27 mouse cellular contexts compared by ENCODE assay signal in genomic region chr5:87456216-87456850, GRCm38 (mm10). TPM values are rescaled to one million over a fixed set of nuclear protein-coding genes. Genes with fewer than 3 reads are reported as not detected.
DNase-seq lines count a peak whose midpoint lies in the region; ATAC-seq and TF ChIP-seq lines count a peak whose summit lies in the region.
"Had no signal": no experiment of that assay in that cellular context is flagged by ENCODE, and none has a peak within 500 bp of the region (broad histone marks: within the 10 kb centered on the region; RNA-seq: fewer than 3 reads in every experiment).

No protein-coding gene starts in this region.

- intact Hi-C loops in heart, postnatal 14 days (cut with DNase I), result no loop called here

- H3K9ac ChIP-seq in kidney, embryonic 16.5 days (replicated peaks; ENCODE audit: low read length), result no peak overlapping the region
- no peak overlapping the region for H3K9ac ChIP-seq in kidney, embryonic 15.5 days
- H3K9ac ChIP-seq in forebrain, embryonic 15.5 days (replicated peaks), result no peak overlapping the region
- H3K9ac ChIP-seq: embryonic facial prominence, embryonic 15.5 days; heart, embryonic 15.5 days; hindbrain, embryonic 15.5 days had no signal

- no peak overlapping the region for H3K4me2 ChIP-seq in kidney, embryonic 16.5 days (replicated peaks; ENCODE audit: low read depth, low read length)
- no peak overlapping the region for H3K4me2 ChIP-seq in kidney, embryonic 15.5 days
- no peak overlapping the region for H3K4me2 ChIP-seq in forebrain, embryonic 15.5 days (replicated peaks)
- H3K4me2 ChIP-seq: embryonic facial prominence, embryonic 15.5 days; heart, embryonic 11.5 days; heart, embryonic 15.5 days; hindbrain, embryonic 15.5 days had no signal

- WGBS in kidney, embryonic 16.5 days, result 61% methylated on average over 3 of the region's 3 CpGs
- WGBS in kidney, embryonic 15.5 days, result 78% methylated on average over 3 of the region's 3 CpGs
- 30% methylated on average over 3 of the region's 3 CpGs for WGBS in small intestine, adult 2 months
- WGBS in forebrain, embryonic 15.5 days, result 96% methylated on average over 3 of the region's 3 CpGs

- no peaks in the 10 kb centered on the region for H3K9me3 ChIP-seq in kidney, embryonic 16.5 days (ENCODE audit: low read length)
- H3K9me3 ChIP-seq in kidney, embryonic 15.5 days (replicated peaks), result no peaks in the 10 kb centered on the region
- no peaks in the 10 kb centered on the region for H3K9me3 ChIP-seq in forebrain, embryonic 15.5 days
- H3K9me3 ChIP-seq: embryonic facial prominence, embryonic 15.5 days; G1E; heart, embryonic 15.5 days; hindbrain, embryonic 15.5 days had no signal

- no peak overlapping the region for H3K4me3 ChIP-seq in kidney, embryonic 16.5 days (ENCODE audit: low read length)
- H3K4me3 ChIP-seq in kidney, embryonic 15.5 days (replicated peaks), result no peak overlapping the region
- no peak overlapping the region for H3K4me3 ChIP-seq in small intestine, adult 2 months (ENCODE audit: low read depth, low read length)
- H3K4me3 ChIP-seq in forebrain, embryonic 15.5 days, result no peak overlapping the region
- H3K4me3 ChIP-seq: embryonic facial prominence, embryonic 15.5 days; heart, adult 2 months; heart, embryonic 15.5 days; hindbrain, embryonic 15.5 days had no signal

- no peak for TF ChIP-seq POLR2A in small intestine, adult 2 months (IDR thresholded peaks at IDR 0.05; ENCODE audit: low read depth, low read length)

- H3K27me3 ChIP-seq in kidney, embryonic 16.5 days (ENCODE audit: insufficient read depth, low read length), result no peaks in the 10 kb centered on the region
- no peaks in the 10 kb centered on the region for H3K27me3 ChIP-seq in kidney, embryonic 15.5 days
- H3K27me3 ChIP-seq in small intestine, adult 2 months (ENCODE audit: control insufficient read depth, insufficient read depth, low read length), result no peaks in the 10 kb centered on the region
- H3K27me3 ChIP-seq in forebrain, embryonic 15.5 days, result no peaks in the 10 kb centered on the region
- H3K27me3 ChIP-seq: embryonic facial prominence, embryonic 15.5 days; heart, embryonic 15.5 days; hindbrain, embryonic 15.5 days had no signal

- no peak for TF ChIP-seq CTCF in small intestine, adult 2 months (IDR thresholded peaks at IDR 0.05; ENCODE audit: extremely low read depth, insufficient read length, insufficient replicate concordance, low read depth, low read length)

- DNase-seq in kidney, adult 8-10 months, result peak; percentile 54 to 61
- DNase-seq in kidney, postnatal 10 days, result peak; percentile 5
- no peak for DNase-seq in heart, postnatal 14 days
- DNase-seq: adrenal gland, adult 8-10 months; adrenal gland, postnatal 36 days; cerebellum, adult 2 months; cerebellum, postnatal 10 days; embryo, embryonic 11 days; gastrocnemius, postnatal 14 days; heart, adult 2 months; heart, postnatal 36 days had no signal

- no peak for ATAC-seq in kidney, embryonic 16.5 days (ENCODE audit: low FRiP score, low TSS enrichment)
- peak; percentile 58; the same call in 1 of the 2 replicates for ATAC-seq in kidney, embryonic 15.5 days (replicated peaks; ENCODE audit: low FRiP score)
- ATAC-seq in forebrain, embryonic 15.5 days (replicated peaks), result no peak
- ATAC-seq: forebrain, embryonic 16.5 days had no signal

- no peaks in the 10 kb centered on the region for H3K4me1 ChIP-seq in kidney, embryonic 16.5 days (ENCODE audit: insufficient read depth, low read length)
- no peaks in the 10 kb centered on the region for H3K4me1 ChIP-seq in kidney, embryonic 15.5 days
- peaks cover 8% of the 10 kb centered on the region; the same call in 1 of the 2 replicates for H3K4me1 ChIP-seq in small intestine, adult 2 months (ENCODE audit: control insufficient read depth, insufficient read depth, insufficient read length, low read length)
- no peaks in the 10 kb centered on the region for H3K4me1 ChIP-seq in forebrain, embryonic 15.5 days
- H3K4me1 ChIP-seq: embryonic facial prominence, embryonic 15.5 days; heart, embryonic 15.5 days; hindbrain, embryonic 15.5 days had no signal

- no peaks in the 10 kb centered on the region for H3K36me3 ChIP-seq in kidney, embryonic 16.5 days (ENCODE audit: insufficient read depth, low read length)
- no peaks in the 10 kb centered on the region for H3K36me3 ChIP-seq in kidney, embryonic 15.5 days
- H3K36me3 ChIP-seq in small intestine, adult 2 months (ENCODE audit: control insufficient read depth, insufficient read depth, low read length), result no peaks in the 10 kb centered on the region
- no peaks in the 10 kb centered on the region for H3K36me3 ChIP-seq in forebrain, embryonic 15.5 days
- H3K36me3 ChIP-seq: embryonic facial prominence, embryonic 15.5 days; G1E; heart, embryonic 15.5 days; hindbrain, embryonic 15.5 days had no signal

- no peak overlapping the region for H3K27ac ChIP-seq in kidney, embryonic 16.5 days (ENCODE audit: low read length)
- no peak overlapping the region for H3K27ac ChIP-seq in kidney, embryonic 15.5 days
- H3K27ac ChIP-seq in small intestine, adult 2 months (ENCODE audit: insufficient read depth, low read depth, low read length), result peak overlapping the region; percentile 78
- H3K27ac ChIP-seq in forebrain, embryonic 15.5 days (replicated peaks), result no peak overlapping the region
- H3K27ac ChIP-seq: embryonic facial prominence, embryonic 15.5 days; heart, adult 2 months; heart, embryonic 15.5 days; hindbrain, embryonic 15.5 days had no signal

RNA-seq across cellular contexts. Expression of gene Ugt2a2, which starts 25.7 kb away (rescaled TPM):
- polyA plus RNA-seq in kidney, embryonic 16.5 days (2015; fragmentation: Nextera tagmentation; extraction: Ambion mirVana), result not detected in 2 replicates
- not detected in 2 replicates for polyA plus RNA-seq in kidney, embryonic 15.5 days (2015; fragmentation: Nextera tagmentation; extraction: Ambion mirVana)
- polyA plus RNA-seq in small intestine, adult 2 months (2012; rRNA removed), result not detected in 2 replicates
- total RNA-seq in heart, postnatal 14 days (2021), result not detected
- polyA plus RNA-seq in forebrain, embryonic 15.5 days (2015; fragmentation: Nextera tagmentation; extraction: Ambion mirVana), result not detected in 2 replicates
- total RNA-seq: adrenal gland, postnatal 36 days; G1E; gastrocnemius, adult 18-20 months; gastrocnemius, postnatal 14 days; heart, adult 2 months; heart, postnatal 36 days had no signal
- polyA plus RNA-seq: cerebellum, adult 2 months; embryonic facial prominence, embryonic 11.5 days; forebrain, embryonic 11.5 days; frontal cortex, adult 2 months; G1E; gonadal fat pad, adult 2 months; heart, adult 2 months; heart, embryonic 11.5 days; heart, embryonic 15.5 days; hindbrain, embryonic 11.5 days; hindbrain, embryonic 15.5 days had no signal

RNA-seq across cellular contexts. Expression of gene Gm43638, which starts 30.3 kb away (rescaled TPM):
- polyA plus RNA-seq in kidney, embryonic 16.5 days (2015; fragmentation: Nextera tagmentation; extraction: Ambion mirVana), result not detected in 2 replicates
- polyA plus RNA-seq in kidney, embryonic 15.5 days (2015; fragmentation: Nextera tagmentation; extraction: Ambion mirVana), result not detected in 2 replicates
- polyA plus RNA-seq in small intestine, adult 2 months (2012; rRNA removed), result not detected in 2 replicates
- total RNA-seq in heart, postnatal 14 days (2021), result not detected
- polyA plus RNA-seq in forebrain, embryonic 15.5 days (2015; fragmentation: Nextera tagmentation; extraction: Ambion mirVana), result not detected in 2 replicates
- total RNA-seq: adrenal gland, adult 8-10 months; adrenal gland, postnatal 36 days; G1E; gastrocnemius, adult 18-20 months; gastrocnemius, postnatal 14 days; heart, adult 2 months; heart, postnatal 36 days had no signal
- polyA plus RNA-seq: cerebellum, adult 2 months; embryonic facial prominence, embryonic 11.5 days; forebrain, embryonic 11.5 days; forebrain, embryonic 16.5 days; frontal cortex, adult 2 months; G1E; gonadal fat pad, adult 2 months; heart, adult 2 months; heart, embryonic 11.5 days; heart, embryonic 15.5 days; hindbrain, embryonic 11.5 days; hindbrain, embryonic 15.5 days had no signal

RNA-seq across cellular contexts. Expression of gene Ugt2b38, which starts 32.3 kb away (rescaled TPM):
- 3.3 and 3.5 TPM in 2 replicates for polyA plus RNA-seq in kidney, embryonic 16.5 days (2015; fragmentation: Nextera tagmentation; extraction: Ambion mirVana)
- polyA plus RNA-seq in kidney, embryonic 15.5 days (2015; fragmentation: Nextera tagmentation; extraction: Ambion mirVana), result 2.2 and 2.8 TPM in 2 replicates
- polyA plus RNA-seq in small intestine, adult 2 months (2012; rRNA removed), result 0.90 TPM in 1 of 2 replicates, not detected in the other
- total RNA-seq in heart, postnatal 14 days (2021), result not detected
- not detected in 2 replicates for polyA plus RNA-seq in forebrain, embryonic 15.5 days (2015; fragmentation: Nextera tagmentation; extraction: Ambion mirVana)
- total RNA-seq: adrenal gland, postnatal 36 days; G1E; gastrocnemius, adult 18-20 months; gastrocnemius, postnatal 14 days; heart, adult 2 months; heart, postnatal 36 days had no signal
- polyA plus RNA-seq: cerebellum, adult 2 months; embryonic facial prominence, embryonic 11.5 days; embryonic facial prominence, embryonic 15.5 days; forebrain, embryonic 11.5 days; forebrain, embryonic 16.5 days; frontal cortex, adult 2 months; G1E; gonadal fat pad, adult 2 months; heart, adult 2 months; heart, embryonic 11.5 days; heart, embryonic 15.5 days; hindbrain, embryonic 11.5 days; hindbrain, embryonic 15.5 days had no signal

RNA-seq across cellular contexts. Expression of gene Ugt2a1, which starts 34.3 kb away (rescaled TPM):
- polyA plus RNA-seq in kidney, embryonic 16.5 days (2015; fragmentation: Nextera tagmentation; extraction: Ambion mirVana), result not detected in 2 replicates
- polyA plus RNA-seq in kidney, embryonic 15.5 days (2015; fragmentation: Nextera tagmentation; extraction: Ambion mirVana), result not detected in 2 replicates
- polyA plus RNA-seq in small intestine, adult 2 months (2012; rRNA removed), result not detected in 2 replicates
- total RNA-seq in heart, postnatal 14 days (2021), result not detected
- not detected in 2 replicates for polyA plus RNA-seq in forebrain, embryonic 15.5 days (2015; fragmentation: Nextera tagmentation; extraction: Ambion mirVana)
- total RNA-seq: adrenal gland, adult 8-10 months; adrenal gland, postnatal 36 days; G1E; gastrocnemius, adult 18-20 months; gastrocnemius, postnatal 14 days; heart, adult 2 months; heart, postnatal 36 days had no signal
- polyA plus RNA-seq: cerebellum, adult 2 months; forebrain, embryonic 16.5 days; G1E; gonadal fat pad, adult 2 months; heart, adult 2 months; heart, embryonic 11.5 days; heart, embryonic 15.5 days; hindbrain, embryonic 11.5 days; hindbrain, embryonic 15.5 days had no signal

Comparison
In these comparisons a context has a peak if more than half of its experiments do, and no peak if none do; other contexts are left out.
1. DNase-seq: peak in kidney, adult 8-10 months (2 of 2) and kidney, postnatal 10 days (single experiment); none in heart, postnatal 14 days (0 of 2).